Mouse (Mus musculus) lung, postnatal 36 days (tissue): ENCODE measurements around the gene Pitpnm2.
"Not testable (repeated sequence)": the region's sequence is repeated elsewhere in the genome, so short reads cannot be mapped to it uniquely, and the experiment has no call there.

Experiments used
- DNase-seq: peaks from one replicate; pipeline ENCODE4 v3.0.0; 2022; ENCODE audit warnings: mixed read lengths

Pitpnm2 gene

DNA sequence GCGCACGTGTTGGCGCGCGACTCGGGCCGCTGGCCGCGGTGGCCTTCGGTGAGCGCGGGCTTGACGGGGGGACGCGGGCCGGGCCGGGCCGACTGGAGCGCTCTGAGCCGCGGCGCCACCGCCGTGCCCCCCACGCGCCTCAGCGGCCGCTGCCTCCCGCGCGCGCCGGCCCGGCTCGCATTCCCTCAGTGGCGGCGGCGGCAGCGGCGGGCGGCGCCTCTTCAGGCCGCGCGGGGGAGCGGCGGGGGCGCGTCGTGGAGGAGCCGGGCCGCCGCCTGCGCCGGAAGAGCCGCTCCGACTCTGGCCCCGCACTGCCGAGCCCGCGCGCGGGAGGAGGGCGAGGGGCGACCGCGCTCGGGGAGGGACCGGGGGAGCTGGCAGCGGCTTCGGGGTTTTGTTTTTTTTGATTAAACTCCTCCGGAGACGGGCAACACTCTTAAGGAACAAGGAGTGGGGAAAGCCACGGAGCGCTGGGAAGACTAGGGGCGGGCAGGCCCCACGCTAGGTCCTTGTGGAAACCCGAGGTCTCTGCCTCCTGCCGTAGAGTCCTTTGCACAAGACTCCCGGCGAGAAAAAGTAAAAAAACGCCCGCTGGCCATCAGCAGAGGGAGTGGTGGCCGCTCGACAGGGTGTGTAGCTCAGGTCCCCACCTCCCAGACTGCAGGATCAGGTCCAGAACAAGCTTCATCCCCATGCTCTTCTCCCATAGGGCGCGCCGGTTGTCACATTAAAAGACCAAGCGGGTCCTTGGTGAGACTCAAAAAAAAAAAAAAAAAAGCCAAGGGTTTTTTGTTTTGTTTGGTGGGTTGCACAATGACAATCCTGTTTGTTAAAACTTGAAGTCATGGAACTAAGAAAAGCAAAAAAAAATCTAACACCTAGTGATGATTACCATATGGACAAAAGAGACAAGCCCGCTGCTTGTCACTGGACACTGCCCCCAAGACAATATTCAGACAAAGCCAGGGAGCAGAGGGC lies at the start of gene Pitpnm2:
Pitpnm2 (minus strand) TSS at position 147 of the 978 bp plus-strand sequence.
- DNase-seq, result peak; percentile 49

DNA sequence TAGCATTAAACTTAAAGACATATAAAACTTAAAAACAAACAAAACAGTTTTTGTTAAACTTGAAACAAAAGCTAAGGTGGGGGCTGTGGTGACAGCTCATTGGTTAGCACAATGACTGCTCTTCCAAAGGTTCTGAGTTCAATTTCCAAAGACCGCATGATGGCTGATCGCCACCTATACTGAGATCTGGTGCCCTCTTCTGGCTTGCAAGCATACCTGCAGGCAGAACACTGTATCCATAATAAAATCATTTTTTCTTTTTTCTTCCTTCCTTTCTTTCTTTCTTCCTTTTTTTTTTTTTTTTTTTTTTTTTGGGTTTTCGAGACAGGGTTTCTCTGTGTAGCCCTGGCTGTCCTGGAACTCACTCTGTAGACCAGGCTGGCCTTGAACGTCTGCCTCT lies 49.7 kb upstream of the Pitpnm2 start:
- not testable (repeated sequence) for DNase-seq

DNA sequence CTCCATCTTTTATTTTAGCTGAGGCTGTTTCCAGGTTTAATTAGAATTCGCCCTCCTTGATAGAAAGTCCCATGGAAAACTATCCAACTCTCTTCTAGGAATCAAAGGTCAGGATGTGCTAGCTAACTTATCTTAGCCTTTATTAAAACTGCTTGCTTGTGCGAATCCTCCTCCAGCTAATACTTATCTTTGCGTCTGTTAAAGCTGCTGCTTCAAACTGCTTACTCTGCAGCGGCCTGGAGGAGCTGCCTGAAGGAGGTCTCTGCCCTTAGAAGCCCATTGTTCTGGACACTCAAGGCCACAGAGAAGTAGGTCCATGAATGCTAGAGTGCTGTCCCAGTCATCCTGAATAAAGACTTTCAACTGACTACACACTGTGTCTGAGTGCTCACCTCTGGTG lies 46.9 kb upstream of the Pitpnm2 start:
- DNase-seq, result no peak

DNA sequence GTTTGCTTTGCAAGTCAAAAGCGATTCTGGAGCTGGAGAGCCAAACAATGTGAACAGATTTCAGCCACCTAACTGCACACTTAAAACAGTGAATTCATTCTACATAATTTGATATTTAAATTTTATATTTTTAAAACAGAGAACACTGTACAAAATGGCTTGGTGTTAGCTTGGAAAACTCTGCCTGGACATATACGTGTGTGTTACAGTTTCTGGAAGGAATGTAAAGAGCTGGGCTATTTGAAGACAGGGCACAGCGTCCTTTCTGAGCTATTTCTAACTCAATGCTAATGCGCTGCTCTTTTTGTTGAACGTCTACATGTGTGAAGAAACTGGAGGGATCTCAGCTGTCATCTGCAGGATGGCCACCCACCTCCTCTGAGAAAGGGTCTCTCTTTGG lies 44.4 kb upstream of the Pitpnm2 start:
- DNase-seq, result no peak

DNA sequence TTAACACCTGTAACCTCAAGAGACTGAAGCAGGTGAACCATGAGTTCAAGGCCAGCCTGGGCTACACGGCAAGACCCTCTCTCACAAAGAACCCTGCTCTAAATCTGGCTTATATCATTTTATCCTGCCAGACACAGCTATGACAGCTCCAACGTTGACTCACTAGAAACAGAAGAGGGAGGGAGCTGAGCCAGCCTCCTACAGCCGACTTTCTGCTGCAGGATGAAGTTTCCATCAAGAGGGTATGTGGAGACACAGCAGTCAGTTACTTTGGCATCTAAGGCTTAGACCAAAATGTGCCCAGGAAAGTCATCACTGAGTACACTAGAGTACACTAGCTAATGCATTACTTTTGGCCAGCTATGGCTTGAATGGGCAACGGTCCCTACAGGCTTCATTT lies 40.7 kb upstream of the Pitpnm2 start:
- no peak for DNase-seq

DNA sequence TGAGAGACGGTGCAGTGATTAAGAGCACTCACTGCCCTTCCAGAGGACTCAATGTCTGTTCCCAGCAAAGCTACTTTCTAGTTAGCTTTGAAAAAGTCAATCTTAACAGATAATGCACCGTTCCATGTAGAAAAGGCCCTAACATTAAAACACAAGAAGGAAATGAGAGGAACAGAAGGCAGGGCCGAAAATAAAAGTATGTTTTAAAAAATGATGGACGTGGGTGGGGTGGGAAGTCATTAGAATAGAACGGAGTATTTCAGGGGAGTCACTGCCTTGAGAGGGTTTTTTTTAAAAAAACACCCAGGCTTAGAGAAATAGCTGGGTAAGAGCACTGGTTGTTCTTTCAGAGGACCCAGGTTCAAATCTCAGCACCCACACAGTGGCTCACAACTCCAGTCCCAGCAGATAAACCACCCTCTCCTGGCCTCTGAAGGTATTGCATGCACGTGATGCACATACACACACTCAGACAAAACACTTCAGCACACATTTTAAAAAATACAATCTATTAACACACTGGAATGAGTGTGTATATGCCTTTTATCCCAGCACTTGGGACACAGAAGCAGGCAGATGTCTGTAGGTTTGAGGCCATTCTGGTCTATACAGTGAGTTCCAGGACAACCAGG lies 38.2 kb upstream of the Pitpnm2 start:
- no peak for DNase-seq

DNA sequence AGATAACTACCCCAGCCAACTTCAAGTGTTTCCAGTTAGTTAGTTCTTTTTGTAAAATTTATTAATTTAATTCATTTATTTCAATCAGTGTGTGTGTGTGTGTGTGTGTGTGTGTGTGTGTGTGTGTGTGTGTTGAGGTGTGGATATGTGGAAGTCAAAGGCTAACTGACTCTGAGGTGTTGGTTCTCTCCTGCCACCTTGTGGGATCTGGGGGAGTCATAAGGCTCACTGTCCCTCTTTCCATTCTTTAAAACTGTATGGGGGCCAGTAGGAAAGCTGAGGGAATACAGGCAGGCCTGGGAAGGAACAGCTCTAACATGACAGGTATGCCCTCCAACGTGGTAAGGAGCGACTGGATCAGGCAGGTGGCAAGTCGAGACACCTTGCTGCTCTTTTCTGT lies 34.8 kb upstream of the Pitpnm2 start:
- peak; percentile 53 for DNase-seq

DNA sequence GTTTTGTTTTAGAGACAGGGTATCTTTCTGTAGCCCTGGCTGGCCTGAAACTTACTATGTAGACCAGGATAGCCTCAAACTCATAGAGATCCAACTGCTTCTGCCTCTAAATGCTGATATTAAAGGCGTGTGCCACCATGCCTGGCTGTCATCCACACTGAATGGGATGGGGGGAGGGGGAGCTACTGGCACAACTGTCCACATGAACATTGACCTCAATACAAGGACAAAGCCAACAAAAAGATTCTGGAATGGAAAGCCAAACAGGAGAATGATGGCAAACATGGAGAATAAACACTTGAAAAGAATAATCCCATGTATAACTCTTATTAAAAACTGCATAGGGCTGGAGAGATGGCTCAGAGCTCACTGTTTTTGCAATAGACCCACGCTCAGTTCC lies 33.3 kb upstream of the Pitpnm2 start:
- DNase-seq, result no peak

DNA sequence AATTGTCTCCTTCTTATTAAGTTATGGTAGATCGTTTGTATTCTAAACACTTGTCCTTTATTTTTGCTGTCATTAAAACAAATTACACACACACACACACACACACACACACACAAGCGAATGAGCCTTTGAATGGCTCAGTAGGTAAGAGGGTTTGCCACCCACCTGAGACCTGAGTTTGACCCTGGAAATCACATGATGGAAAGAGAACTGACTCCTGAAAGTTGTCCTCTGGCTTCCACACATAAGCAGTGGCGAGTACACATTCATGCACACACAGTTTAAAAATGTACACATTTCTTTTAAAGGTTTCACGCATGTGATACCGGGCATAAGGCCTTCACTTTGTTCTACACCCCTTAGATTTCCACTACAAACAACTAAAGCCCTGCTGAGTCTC lies 20.7 kb upstream of the Pitpnm2 start:
- DNase-seq, result no peak

DNA sequence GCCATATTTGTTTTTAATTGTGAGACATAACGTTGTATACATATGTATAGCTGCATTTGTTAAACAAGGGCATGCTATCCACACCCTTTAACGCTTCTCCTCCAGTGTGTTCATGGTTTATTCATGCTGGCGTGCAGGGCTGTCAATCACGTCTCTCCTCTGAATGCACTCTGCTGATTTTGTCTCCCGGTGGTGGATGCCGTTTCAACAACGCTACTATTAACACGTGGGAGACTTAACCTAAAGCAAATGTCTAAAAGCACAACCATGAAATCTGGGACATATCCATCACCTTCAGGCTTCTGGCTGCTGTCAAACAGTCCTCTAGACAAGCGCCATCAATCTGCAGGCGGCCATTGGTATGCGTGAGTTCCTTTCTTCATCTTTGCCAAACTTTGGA lies 20.1 kb upstream of the Pitpnm2 start:
- DNase-seq, result no peak

DNA sequence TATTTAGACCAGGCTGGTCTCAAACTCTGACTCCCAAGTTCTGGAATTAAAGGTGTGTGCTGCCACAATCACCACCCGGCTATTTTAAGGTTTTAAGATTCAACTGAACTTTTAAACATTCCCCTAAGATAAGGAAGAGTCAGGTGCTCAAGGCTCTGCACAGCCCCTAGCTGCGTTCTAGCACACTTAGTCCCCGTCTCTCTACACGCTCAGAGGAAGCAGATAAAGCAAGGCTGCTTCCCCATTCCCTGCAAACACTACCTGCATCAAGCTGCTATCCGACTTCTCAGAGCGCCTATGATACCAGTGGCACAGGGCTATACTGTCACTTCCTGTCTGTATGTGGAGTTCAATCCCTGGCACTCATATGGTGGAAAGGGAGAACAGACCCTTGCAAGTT lies 18.1 kb upstream of the Pitpnm2 start:
- no peak for DNase-seq

DNA sequence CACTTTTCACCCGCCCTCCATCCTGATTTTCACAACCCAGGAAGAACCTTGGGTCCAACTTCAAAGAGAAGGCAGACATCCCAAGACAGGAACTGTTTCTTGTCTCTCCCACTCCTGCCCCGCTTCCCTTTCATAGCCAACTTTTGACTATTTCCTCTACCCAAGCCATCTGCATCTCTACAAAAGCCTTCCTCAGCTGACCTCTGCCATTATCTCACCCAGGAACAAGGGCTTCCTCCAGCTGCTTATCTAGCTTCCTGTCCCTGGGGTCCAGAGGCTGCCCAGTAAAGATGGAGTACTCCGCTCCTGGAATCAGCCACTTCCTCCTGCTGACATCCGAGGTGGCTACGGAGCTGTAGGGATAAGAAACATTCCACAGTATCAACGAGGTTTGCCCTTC lies 17.3 kb upstream of the Pitpnm2 start:
- peak; percentile 56 for DNase-seq

DNA sequence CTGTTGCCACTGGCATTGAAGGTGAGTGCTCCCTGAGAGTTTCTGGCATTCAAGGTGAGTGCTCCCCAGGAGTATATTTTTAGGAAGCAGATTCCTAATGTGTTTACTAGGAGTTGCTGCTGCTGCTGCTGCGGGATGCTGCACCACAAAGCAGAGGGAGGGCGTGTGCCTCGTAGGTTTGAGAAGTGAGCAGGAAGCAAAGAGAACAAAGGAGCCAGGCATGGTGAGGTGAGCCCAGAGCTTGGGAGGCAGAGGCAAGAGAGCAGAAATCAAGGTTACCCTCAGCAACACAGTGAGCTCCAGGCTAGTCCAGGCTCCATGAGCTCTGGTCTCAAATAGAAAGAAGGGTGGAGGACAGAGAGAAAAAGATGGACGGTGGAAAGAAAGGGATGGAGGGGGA lies 13.7 kb upstream of the Pitpnm2 start:
- DNase-seq, result no peak

DNA sequence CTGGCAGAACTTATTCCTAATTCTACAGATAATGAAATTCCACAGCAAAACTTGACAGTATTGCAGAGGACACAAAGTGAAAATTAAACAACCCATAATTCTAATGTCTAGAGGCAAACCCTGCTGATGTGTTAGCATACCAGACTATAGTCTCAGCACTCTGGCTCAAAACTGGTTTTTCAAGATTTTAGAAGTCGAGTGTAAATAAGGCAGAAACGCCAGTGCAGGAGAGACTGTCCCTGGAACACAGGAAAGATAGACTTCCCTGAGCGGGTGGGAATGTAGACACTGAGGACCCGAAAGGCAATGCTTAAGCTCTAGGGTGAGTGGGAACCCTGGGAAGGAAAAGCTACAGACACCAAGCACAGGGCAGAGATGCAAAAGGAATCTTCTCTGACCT lies 12.5 kb upstream of the Pitpnm2 start:
- DNase-seq, result no peak

DNA sequence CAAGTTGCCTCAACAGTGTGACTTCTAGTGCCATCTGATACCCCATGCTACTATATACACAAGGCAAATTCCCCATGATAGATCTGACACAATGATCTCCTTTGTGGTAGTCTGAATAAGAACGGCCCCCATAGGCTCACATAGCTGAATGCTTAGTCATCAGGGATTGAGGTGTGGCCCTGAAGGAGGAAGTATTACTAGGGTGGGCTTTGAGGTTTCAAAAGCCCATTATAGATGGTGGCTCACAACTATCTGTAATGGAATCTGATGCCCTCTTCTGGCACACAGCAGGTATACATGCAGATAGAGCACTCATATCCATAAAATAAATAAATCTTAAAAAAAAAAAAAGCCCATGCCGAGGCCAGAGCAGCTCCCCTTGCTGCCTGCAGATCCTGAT lies 9.6 kb upstream of the Pitpnm2 start:
- DNase-seq, result peak; percentile 41

DNA sequence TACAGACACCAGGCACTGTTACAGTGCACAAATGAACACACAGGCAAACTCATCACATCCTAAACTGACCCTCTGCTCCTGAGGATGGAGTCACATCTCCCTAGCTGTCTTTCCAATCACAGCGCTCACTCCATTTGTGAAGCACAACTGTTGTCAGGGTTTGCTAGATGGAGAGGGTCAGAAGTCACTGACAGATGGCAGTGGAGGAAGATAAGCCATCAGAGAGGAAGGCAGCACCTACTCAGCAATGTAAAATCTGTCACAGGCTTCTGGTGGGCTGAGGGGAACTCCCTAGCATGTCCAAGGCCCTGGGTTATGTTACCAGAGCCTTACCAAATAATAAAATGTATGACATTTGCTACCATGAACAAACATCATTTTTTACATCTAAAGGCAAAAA lies 8.5 kb upstream of the Pitpnm2 start:
- no peak for DNase-seq

DNA sequence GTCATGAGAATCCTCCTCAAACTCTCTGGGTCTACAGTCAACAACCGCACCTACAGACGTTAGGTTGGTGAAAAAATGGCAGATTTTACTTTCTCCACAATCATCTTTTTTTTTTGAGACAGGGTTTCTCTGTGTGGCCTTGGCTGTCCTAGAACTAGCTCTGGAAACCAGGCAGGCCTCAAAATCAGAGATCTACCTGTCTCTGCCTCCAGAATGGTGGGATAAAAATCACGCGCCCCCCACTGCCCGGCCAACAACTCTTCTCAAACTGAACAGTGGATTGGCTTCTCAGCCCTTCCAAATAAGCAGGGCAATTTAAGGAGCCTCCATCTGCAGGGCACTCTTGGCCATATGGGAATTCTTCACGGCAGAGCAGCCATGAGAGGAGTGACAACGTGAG lies 5.6 kb upstream of the Pitpnm2 start:
- no peak for DNase-seq

DNA sequence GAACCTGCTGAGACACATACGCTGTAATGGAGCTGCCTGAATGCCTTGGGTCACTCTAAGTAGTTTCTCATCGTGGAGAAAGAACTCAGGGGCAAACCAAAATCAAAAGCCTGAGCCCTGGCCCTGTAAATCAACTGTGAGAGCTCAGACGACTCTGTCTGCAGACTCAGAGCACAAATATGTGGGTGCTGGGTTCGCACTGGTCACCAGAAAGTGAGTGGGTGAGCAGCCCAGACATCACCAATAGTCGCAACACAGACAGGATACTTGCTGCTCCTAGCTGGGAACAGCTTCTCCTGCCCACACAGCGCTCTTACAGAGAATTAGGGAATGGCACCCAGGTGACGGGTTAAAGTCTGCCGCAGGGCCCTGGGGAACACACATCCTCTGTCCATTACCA lies 4.0 kb upstream of the Pitpnm2 start:
- no peak for DNase-seq

DNA sequence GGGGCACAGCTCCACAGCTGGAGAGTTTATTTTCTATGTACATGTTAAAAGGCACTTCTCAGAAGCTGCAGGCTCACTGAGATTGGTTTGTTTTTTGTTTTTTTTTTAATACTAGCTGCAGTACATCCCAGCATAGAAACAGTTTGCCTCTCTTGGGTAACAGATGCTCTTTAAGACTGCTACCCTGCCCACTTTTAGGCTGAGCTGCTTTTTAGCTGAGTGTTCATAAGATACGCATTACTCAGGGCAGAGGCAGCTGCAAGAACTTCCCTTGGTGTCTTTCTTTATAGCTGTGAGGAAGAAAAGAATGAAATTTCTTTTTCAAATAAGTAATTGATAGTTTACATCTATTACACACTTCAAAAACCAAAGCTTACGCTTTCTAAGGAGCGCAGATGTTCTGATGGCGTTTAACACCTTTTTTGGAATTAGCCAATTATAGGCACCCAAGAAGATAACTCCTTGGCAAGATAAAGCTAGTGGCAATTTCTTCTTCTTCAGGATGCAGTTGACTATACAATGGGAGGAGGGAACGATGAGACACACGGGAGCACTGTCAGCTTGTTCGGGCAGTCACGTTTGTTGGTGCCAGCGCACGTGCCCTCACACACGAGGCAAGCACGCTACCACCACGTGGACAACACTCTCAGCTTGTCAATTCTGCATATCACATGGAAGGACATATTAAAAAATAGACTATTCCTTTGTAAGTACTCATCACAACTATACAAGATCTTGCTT lies 3.2 kb upstream of the Pitpnm2 start:
- no peak for DNase-seq

DNA sequence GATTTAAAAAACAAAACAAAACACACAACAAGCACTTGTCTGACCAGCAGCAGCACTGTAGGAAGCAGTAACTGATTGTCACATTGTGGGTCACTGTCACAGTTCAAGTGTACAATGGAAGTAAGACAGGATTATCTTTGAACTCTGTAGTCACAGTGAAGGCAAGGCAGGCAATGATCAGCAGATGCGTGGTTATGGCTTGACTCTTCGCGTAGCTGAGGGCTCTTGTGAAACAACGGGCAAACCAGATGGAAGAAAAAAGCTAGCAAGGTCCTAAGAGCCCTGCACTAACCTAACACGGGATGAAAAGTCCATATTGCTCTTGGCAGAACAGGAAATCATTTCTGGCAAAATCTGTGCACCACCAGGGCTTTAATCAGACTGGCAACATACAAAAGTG lies 1.5 kb upstream of the Pitpnm2 start:
- DNase-seq, result no peak

DNA sequence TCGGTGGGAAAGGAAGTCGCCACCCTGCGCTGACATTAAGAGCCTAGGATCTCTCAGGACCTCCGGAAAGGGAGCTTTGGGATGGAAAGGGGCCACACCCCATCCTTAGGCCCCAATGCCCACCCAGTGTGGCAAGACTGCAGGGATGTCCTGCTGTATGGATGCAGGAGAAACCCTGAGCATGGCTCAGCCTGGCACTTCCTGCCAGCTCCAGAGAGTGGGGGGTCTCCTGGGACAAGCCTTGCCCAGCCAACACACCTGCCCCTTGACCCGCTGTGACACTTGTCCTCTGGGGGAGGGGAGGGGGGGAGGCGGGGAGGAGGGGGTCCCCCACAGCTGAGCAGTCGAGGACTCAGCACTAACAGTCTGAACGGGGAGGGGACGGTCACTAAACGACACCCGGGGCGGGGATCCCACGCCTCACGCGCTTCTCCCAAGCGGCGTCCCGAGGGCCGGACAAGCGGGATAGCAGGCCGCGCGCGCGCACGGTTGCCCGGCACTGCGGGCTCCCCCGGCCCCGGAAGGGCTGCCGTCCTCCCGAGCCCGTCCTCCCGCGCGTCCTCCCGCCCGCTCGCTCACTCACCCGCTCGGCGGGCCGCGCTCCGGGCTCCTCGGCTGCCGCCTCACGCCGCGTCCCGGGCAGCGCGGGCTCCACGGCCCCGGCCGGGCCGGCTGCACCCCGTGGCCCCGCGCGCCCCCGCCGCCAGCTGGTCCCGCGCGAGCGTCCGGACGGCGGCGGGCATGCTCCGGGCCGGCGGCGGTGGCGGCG lies 531 bp downstream of the Pitpnm2 start:
- DNase-seq, result peak; percentile 62

DNA sequence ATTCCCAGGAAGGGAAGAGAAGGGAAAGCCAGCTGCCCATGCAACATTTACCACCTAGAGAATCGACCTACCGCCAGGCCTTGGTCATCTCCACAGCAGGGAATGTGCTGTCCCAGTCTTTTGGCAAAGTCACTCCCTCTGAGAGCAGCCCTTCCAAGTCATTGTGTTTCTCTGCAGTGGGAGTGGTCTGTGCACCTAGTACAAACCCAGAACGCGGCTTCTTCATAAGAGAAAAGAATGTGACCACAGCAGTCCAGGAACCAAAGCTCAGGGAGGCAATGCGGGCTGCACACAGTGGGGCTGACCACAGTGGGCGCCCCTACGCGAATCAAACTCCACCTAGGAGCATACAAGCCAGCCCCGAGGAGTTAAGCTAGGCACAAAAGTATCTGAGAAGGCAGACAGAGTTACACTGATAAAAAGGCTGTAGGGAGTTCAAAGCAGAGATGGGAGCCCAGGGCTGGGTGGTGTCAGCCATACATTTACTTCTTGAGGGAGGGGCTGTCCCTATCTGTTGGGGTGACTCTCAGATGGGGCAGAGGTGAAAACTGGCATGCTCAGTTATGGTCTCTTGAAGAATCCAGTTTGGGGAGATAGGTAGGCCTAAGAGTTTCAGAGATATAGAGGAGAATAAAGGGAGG lies 1.5 kb downstream of the Pitpnm2 start:
- peak; percentile 68 for DNase-seq
